Mouse (Mus musculus) neutrophil, adult 65 days (primary cell): Measurements from ENCODE around the gene Gm21650. TPM values are rescaled to one million over a fixed set of nuclear protein-coding genes. Genes with fewer than 3 reads are reported as not detected.

ENCODE experiments used
- total RNA-seq: library from RNA; stranded (reverse); gene quantifications from 2 replicates; pipeline ENCODE4 v1.2.4, GENCODE M21; 2023

Gm21650 gene
- total RNA-seq, result not detected in 2 replicates

DNA sequence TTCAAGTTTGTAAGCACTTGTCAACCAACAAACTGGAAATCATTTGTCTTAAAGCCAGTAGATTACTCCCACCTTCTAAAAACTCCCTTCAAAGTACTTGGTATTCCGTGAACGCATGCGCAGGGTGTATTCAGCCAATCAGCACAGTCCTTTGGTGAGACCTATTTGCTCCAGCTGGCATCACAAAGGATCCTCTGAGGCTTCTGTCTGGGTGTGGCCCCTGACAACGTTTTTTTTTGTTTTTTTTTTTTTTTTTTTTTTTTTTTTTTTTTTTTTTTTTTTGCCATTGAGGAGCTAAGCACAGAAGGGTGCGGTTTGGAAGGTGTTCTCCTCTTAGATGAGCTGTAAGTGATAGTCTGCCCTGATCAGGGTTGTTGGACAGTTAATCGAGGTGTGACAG, at the start of gene Gm21650:
Gene Gm21650, plus strand, starts transcription at position 301 of the 400 bp plus-strand sequence.

